Mouse (Mus musculus): ENCODE results near the gene Tmem135. TPM values are rescaled to one million over a fixed set of nuclear protein-coding genes. Genes with fewer than 3 reads are reported as not detected.

The Tmem135 gene
- polyA plus RNA-seq, 1 experiment = 47.6 TPM

DNA sequence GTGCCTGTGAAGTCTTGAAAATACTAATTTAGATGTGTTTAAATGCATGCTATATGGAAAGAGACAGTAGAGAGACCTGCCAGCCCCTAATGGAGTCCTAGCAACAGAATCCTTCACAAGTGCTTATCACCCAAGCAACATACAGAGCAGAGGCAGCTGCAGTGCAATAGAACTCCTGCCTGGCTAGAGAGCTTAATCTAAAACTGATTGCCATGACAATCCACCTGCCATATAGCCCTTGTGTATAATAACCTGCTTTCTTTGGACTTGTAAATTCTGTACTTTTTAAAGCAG, 64.9 kb downstream of the Tmem135 start:
- Histone ChIP-seq H3K36me3 (ENCODE audit: control insufficient read depth, insufficient read depth, low read length) (no peaks in the 10 kb centered on the region), H3K27me3 (ENCODE audit: control insufficient read depth, insufficient read depth, low read length) (no peaks in the 10 kb centered on the region), H3K4me1 (replicated peaks; ENCODE audit: control insufficient read depth, insufficient read depth, low read length) (peaks cover 5% of the 10 kb centered on the region), H3K27ac (ENCODE audit: control insufficient read depth, insufficient read depth, low read length) (no peak overlapping the region), H3K4me3 (ENCODE audit: control insufficient read depth, insufficient read depth, low read length) (peak overlapping the region; percentile 96; the same call in 1 of the 2 replicates)
- DNase-seq = no peak
- TF ChIP-seq POLR2A (IDR thresholded peaks at IDR 0.05; ENCODE audit: control insufficient read depth, extremely low read depth, insufficient read depth, low read length, poor library complexity) (no peak), CTCF (IDR thresholded peaks at IDR 0.05; ENCODE audit: borderline replicate concordance, control insufficient read depth, extremely low read depth, insufficient read depth, low read length, poor library complexity) (no peak)

DNA sequence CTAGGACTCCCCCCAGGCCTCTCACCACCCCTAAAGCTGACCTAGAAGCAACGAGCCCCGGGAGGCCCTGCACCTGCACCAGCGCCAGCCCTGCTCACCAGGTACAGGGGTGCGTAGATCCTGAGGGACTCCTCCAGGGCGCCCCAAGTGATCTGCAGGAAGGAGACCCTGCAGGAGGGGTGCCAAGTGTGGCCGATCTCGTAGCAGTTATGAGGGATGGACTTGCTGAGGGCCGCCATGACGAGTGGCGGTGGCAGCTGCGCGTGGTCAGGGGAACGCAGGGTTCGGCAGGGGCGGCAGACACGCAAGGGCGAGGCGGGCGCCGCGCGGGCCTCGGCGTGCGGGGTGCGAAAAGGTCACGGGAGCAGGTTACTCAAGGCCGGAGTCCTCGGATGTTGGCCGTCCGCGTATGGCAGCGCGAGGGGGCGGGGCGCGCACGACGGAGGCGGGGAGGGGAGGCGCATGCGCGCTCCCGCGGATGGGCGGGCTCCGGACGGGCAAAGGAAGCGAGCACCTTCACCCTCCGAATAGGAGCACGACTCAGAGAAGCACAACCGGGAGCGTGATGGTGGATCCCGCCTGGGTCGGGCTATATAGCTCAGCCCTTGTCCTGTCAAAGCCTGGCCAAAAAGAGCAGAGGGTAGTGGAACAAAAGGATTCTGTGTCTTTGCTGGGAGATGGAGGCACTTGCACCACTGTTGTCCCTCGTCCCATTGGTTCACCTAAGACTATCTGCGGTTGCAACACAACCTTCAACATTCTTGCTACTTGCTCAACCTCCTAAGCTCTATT, 65.5 kb downstream of the Tmem135 start:
- DNase-seq = peak; percentile 93
- 0 out of 2 replicates have a peak, but pooled peaks have one; percentile 23 for TF ChIP-seq CTCF (IDR thresholded peaks at IDR 0.05; ENCODE audit: borderline replicate concordance, control insufficient read depth, extremely low read depth, insufficient read depth, low read length, poor library complexity)
- peak; percentile 35; the same call in 1 of the 2 replicates for TF ChIP-seq POLR2A (IDR thresholded peaks at IDR 0.05; ENCODE audit: control insufficient read depth, extremely low read depth, insufficient read depth, low read length, poor library complexity)
- 1% methylated on average over 55 of the region's 57 CpGs for WGBS
- Histone ChIP-seq H3K36me3 (ENCODE audit: control insufficient read depth, insufficient read depth, low read length) (no peaks in the 10 kb centered on the region), H3K27me3 (ENCODE audit: control insufficient read depth, insufficient read depth, low read length) (no peaks in the 10 kb centered on the region), H3K27ac (ENCODE audit: control insufficient read depth, insufficient read depth, low read length) (no peak overlapping the region), H3K4me3 (ENCODE audit: control insufficient read depth, insufficient read depth, low read length) (peak overlapping the region; percentile 96), H3K4me1 (replicated peaks; ENCODE audit: control insufficient read depth, insufficient read depth, low read length) (peaks cover 5% of the 10 kb centered on the region)

DNA sequence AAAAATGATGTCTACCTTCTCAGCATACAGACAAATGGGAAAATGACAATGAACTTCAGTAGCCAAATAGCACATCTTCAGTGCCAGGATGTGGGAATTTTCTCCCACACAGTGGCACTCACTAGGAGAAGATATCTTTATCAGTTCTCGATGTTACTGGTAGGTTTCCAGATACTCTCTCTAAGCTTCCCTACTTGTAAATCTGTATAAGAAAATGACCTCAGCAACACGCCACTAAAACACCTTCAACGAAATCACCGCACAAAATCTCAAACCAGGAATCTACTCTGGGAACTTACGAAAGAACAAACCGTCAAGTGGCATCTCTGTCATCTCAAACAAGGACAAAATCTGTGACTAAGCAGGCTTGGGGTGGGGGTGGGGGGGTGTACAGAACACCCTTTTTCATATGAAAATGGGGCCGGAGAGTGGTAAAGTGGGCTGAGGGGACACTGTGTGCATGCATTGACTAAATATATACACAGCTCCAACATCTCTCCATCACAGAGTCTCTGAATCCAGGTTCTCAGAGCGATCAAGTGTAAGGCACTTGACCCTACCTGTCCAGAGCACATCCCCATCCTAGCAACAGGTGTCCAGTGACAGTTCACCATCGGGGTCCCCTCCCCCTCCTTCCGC, 66.2 kb downstream of the Tmem135 start:
- Histone ChIP-seq H3K4me1 (replicated peaks; ENCODE audit: control insufficient read depth, insufficient read depth, low read length) (peaks cover 5% of the 10 kb centered on the region), H3K4me3 (ENCODE audit: control insufficient read depth, insufficient read depth, low read length) (peak overlapping the region; percentile 96), H3K27me3 (ENCODE audit: control insufficient read depth, insufficient read depth, low read length) (no peaks in the 10 kb centered on the region), H3K36me3 (ENCODE audit: control insufficient read depth, insufficient read depth, low read length) (no peaks in the 10 kb centered on the region), H3K27ac (ENCODE audit: control insufficient read depth, insufficient read depth, low read length) (no peak overlapping the region)
- no peak for DNase-seq
- 31% methylated on average over 10 of the region's 10 CpGs for WGBS
- TF ChIP-seq POLR2A (IDR thresholded peaks at IDR 0.05; ENCODE audit: control insufficient read depth, extremely low read depth, insufficient read depth, low read length, poor library complexity) = no peak
- TF ChIP-seq CTCF (IDR thresholded peaks at IDR 0.05; ENCODE audit: borderline replicate concordance, control insufficient read depth, extremely low read depth, insufficient read depth, low read length, poor library complexity) = no peak

DNA sequence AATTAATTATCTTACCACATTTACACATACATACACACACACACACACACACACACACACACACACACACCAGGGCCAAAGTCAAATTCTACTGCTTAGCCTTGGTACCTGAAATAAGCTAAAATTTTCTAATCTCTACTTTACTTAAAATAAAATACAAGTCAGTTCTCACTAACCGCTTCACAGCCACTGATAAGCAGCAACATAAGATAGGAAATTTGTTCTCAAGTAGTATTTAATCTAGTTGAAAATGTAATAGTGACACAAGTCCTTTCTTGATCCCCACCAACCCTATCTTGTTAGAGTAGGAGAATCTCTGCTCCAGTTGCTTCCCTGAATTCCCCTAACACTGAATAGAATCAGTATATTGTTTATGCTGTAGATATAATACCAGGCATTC, 67.6 kb downstream of the Tmem135 start:
- WGBS = 96% methylated on average over 1 of the region's 1 CpGs
- H3K4me1 ChIP-seq (replicated peaks; ENCODE audit: control insufficient read depth, insufficient read depth, low read length) = peaks cover 5% of the 10 kb centered on the region
- TF ChIP-seq CTCF (IDR thresholded peaks at IDR 0.05; ENCODE audit: borderline replicate concordance, control insufficient read depth, extremely low read depth, insufficient read depth, low read length, poor library complexity) (no peak), POLR2A (IDR thresholded peaks at IDR 0.05; ENCODE audit: control insufficient read depth, extremely low read depth, insufficient read depth, low read length, poor library complexity) (no peak)
- H3K27ac ChIP-seq (ENCODE audit: control insufficient read depth, insufficient read depth, low read length) = no peak overlapping the region
- H3K27me3 ChIP-seq (ENCODE audit: control insufficient read depth, insufficient read depth, low read length) = no peaks in the 10 kb centered on the region
- H3K36me3 ChIP-seq (ENCODE audit: control insufficient read depth, insufficient read depth, low read length) = no peaks in the 10 kb centered on the region
- H3K4me3 ChIP-seq (ENCODE audit: control insufficient read depth, insufficient read depth, low read length) = no peak overlapping the region
- no peak for DNase-seq

DNA sequence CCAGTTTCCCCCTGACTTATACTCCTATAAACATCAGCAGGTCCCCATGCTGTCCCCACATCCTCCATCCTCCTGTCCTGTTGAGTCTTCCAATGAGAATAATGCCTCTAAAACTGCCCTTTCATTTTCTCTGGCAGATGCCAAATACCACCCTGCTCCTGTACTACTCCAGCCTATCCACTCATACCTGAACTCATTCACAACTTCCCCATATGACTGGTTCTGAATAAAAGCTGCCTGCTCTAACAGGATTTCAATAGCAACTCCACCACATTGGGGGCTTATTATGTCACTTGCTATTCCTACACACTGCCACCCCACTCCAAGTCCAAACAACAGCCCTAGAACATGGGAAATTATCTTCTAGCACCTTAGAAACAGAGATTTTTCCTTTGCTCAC, 68.7 kb downstream of the Tmem135 start:
- TF ChIP-seq CTCF (IDR thresholded peaks at IDR 0.05; ENCODE audit: borderline replicate concordance, control insufficient read depth, extremely low read depth, insufficient read depth, low read length, poor library complexity) (no peak), POLR2A (IDR thresholded peaks at IDR 0.05; ENCODE audit: control insufficient read depth, extremely low read depth, insufficient read depth, low read length, poor library complexity) (no peak)
- Histone ChIP-seq H3K27ac (ENCODE audit: control insufficient read depth, insufficient read depth, low read length) (no peak overlapping the region), H3K4me3 (ENCODE audit: control insufficient read depth, insufficient read depth, low read length) (no peak overlapping the region), H3K4me1 (replicated peaks; ENCODE audit: control insufficient read depth, insufficient read depth, low read length) (peaks cover 5% of the 10 kb centered on the region), H3K36me3 (ENCODE audit: control insufficient read depth, insufficient read depth, low read length) (no peaks in the 10 kb centered on the region), H3K27me3 (ENCODE audit: control insufficient read depth, insufficient read depth, low read length) (no peaks in the 10 kb centered on the region)
- no peak for DNase-seq

DNA sequence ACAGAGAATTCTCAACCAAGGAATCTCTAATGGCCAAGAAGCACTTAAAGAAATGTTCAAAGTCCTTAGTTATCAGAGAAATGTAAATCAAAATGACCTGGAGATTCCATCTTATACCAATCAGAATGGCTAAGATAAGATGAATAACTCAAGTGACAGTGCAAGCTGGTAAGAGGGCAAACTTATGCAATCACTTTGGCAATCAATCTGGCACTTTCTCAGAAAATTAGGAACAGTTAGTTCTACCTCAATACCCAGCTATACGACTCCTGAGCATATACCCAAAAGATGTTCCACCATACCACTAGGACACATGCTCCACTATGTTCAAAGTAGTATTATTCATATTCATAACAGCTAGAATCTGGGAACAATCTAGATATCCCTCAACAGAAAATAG, 74.1 kb downstream of the Tmem135 start:
- H3K4me1 ChIP-seq (replicated peaks; ENCODE audit: control insufficient read depth, insufficient read depth, low read length) = no peaks in the 10 kb centered on the region
- no peak for TF ChIP-seq CTCF (IDR thresholded peaks at IDR 0.05; ENCODE audit: borderline replicate concordance, control insufficient read depth, extremely low read depth, insufficient read depth, low read length, poor library complexity)
- TF ChIP-seq POLR2A (IDR thresholded peaks at IDR 0.05; ENCODE audit: control insufficient read depth, extremely low read depth, insufficient read depth, low read length, poor library complexity) = no peak
- 98% methylated on average over 1 of the region's 1 CpGs for WGBS
- no peaks in the 10 kb centered on the region for H3K36me3 ChIP-seq (ENCODE audit: control insufficient read depth, insufficient read depth, low read length)
- no peak for DNase-seq
- H3K4me3 ChIP-seq (ENCODE audit: control insufficient read depth, insufficient read depth, low read length) = no peak overlapping the region
- H3K27me3 ChIP-seq (ENCODE audit: control insufficient read depth, insufficient read depth, low read length) = no peaks in the 10 kb centered on the region
- no peak overlapping the region for H3K27ac ChIP-seq (ENCODE audit: control insufficient read depth, insufficient read depth, low read length)
